Mouse (Mus musculus): ENCODE measurements around the gene Klrb1c.

DNA sequence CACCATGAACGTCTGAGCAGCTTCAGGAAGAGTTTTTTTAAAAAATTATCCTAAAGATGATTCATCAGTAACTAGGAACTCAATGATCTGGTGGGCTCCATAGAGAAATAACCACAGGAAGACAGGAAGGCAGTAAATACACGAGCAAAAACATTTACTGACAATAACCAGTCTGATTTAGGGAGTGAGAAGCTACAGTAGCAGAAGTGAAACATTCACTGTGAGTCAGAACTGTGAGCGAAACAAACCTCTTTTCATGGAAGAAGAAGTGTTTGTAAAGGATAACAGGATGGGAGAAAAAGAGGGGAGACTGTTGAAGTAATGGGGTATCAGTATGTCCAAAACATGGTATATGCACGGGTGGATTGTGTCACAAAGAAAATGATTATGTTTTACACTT lies 40.8 kb upstream of the Klrb1c start:
- TF ChIP-seq CTCF (IDR thresholded peaks at IDR 0.05; ENCODE audit: control insufficient read depth, insufficient read depth, insufficient replicate concordance, low read depth, low read length) (no peak), POLR2A (IDR thresholded peaks at IDR 0.05; ENCODE audit: control insufficient read depth, low read depth, low read length) (no peak)
